14 mouse cellular contexts compared by ENCODE assay signal in genomic region chr2:122086446-122086845, GRCm38 (mm10). TPM values are rescaled to one million over a fixed set of nuclear protein-coding genes. Genes with fewer than 3 reads are reported as not detected.
DNase-seq lines count a peak whose midpoint lies in the region; ATAC-seq and TF ChIP-seq lines count a peak whose summit lies in the region.
"Had no signal": no experiment of that assay in that cellular context is flagged by ENCODE, and none has a peak within 500 bp of the region (broad histone marks: within the 10 kb centered on the region; RNA-seq: fewer than 3 reads in every experiment).

No protein-coding gene starts in this region.

- no peak for TF ChIP-seq CTCF in intestine, postnatal 0 days (IDR thresholded peaks at IDR 0.05; ENCODE audit: low read depth)
- no peak for TF ChIP-seq CTCF in brain, embryonic 14.5 days (IDR thresholded peaks at IDR 0.05; ENCODE audit: borderline replicate concordance, extremely low read depth, insufficient read depth, insufficient read length)

- no peak for ATAC-seq in intestine, embryonic 15.5 days
- ATAC-seq in intestine, postnatal 0 days = no peak
- ATAC-seq in lung, embryonic 16.5 days (ENCODE audit: low read depth) = peak; percentile 76
- no peak for ATAC-seq in granulocyte monocyte progenitor cell, adult 5-6 weeks (replicated peaks; ENCODE audit: poor library complexity, severe bottlenecking)
- ATAC-seq: liver, embryonic 12.5 days had no signal

- H3K27ac ChIP-seq in intestine, embryonic 15.5 days = 0 out of 2 replicates have a peak overlapping the region, but pooled peaks have one; percentile 13
- H3K27ac ChIP-seq in intestine, postnatal 0 days (ENCODE audit: low read depth, low read length) = no peak overlapping the region
- peak overlapping the region; percentile 64 for H3K27ac ChIP-seq in lung, embryonic 16.5 days (ENCODE audit: low read length)
- H3K27ac ChIP-seq: forebrain, embryonic 12.5 days; left cerebral cortex, adult 2 months; liver, embryonic 12.5 days; neural tube, embryonic 12.5 days had no signal

- no peak overlapping the region for H3K4me3 ChIP-seq in intestine, embryonic 15.5 days (replicated peaks)
- H3K4me3 ChIP-seq in intestine, postnatal 0 days (ENCODE audit: low read depth, low read length) = no peak overlapping the region
- H3K4me3 ChIP-seq in lung, embryonic 16.5 days (ENCODE audit: low read length) = no peak overlapping the region
- H3K4me3 ChIP-seq: forebrain, embryonic 12.5 days; left cerebral cortex, adult 2 months; liver, embryonic 12.5 days; neural tube, embryonic 12.5 days had no signal

- H3K4me1 ChIP-seq in intestine, embryonic 15.5 days (replicated peaks) = peaks cover 4% of the 10 kb centered on the region; the same call in 1 of the 2 replicates
- no peaks in the 10 kb centered on the region for H3K4me1 ChIP-seq in intestine, postnatal 0 days (replicated peaks; ENCODE audit: control insufficient read depth, insufficient read depth, low read length)
- peaks cover 9% of the 10 kb centered on the region for H3K4me1 ChIP-seq in lung, embryonic 16.5 days (replicated peaks; ENCODE audit: control insufficient read depth, insufficient read depth, low read length)
- H3K4me1 ChIP-seq: forebrain, embryonic 12.5 days; liver, embryonic 12.5 days; neural tube, embryonic 12.5 days had no signal

- H3K9ac ChIP-seq in intestine, embryonic 15.5 days = no peak overlapping the region
- H3K9ac ChIP-seq in intestine, postnatal 0 days (ENCODE audit: low read depth, low read length) = no peak overlapping the region
- H3K9ac ChIP-seq in lung, embryonic 16.5 days (ENCODE audit: low read length) = no peak overlapping the region; the same call in 1 of the 2 replicates
- H3K9ac ChIP-seq: forebrain, embryonic 12.5 days; liver, embryonic 12.5 days; neural tube, embryonic 12.5 days had no signal

- H3K27me3 ChIP-seq in intestine, embryonic 15.5 days (replicated peaks) = no peaks in the 10 kb centered on the region
- no peaks in the 10 kb centered on the region for H3K27me3 ChIP-seq in intestine, postnatal 0 days (replicated peaks; ENCODE audit: control insufficient read depth, insufficient read depth, low read length)
- no peaks in the 10 kb centered on the region for H3K27me3 ChIP-seq in lung, embryonic 16.5 days (ENCODE audit: control insufficient read depth, insufficient read depth, low read depth, low read length)
- H3K27me3 ChIP-seq: forebrain, embryonic 12.5 days; liver, embryonic 12.5 days; neural tube, embryonic 12.5 days had no signal

- WGBS in intestine, embryonic 15.5 days = 58% methylated on average over 4 of the region's 4 CpGs
- 63% methylated on average over 4 of the region's 4 CpGs for WGBS in intestine, postnatal 0 days
- WGBS in lung, embryonic 16.5 days = 35% methylated on average over 4 of the region's 4 CpGs

- peaks cover 17% of the 10 kb centered on the region; the same call in 1 of the 2 replicates for H3K36me3 ChIP-seq in intestine, embryonic 15.5 days
- peaks cover 43% of the 10 kb centered on the region for H3K36me3 ChIP-seq in intestine, postnatal 0 days (ENCODE audit: control insufficient read depth, insufficient read depth)
- H3K36me3 ChIP-seq in lung, embryonic 16.5 days (ENCODE audit: control insufficient read depth, insufficient read depth, low read length) = peaks cover 12% of the 10 kb centered on the region

- peak; percentile 68 for DNase-seq in adipocyte (ENCODE audit: low spot score)
- DNase-seq in brain, embryonic 14.5 days (ENCODE audit: low read depth) = peak; percentile 69
- no peak for DNase-seq in spleen, postnatal 10 days (ENCODE audit: low spot score in 2 of 2)
- DNase-seq in natural killer cell, adult 2 months (ENCODE audit: low spot score in 2 of 2) = no peak
- DNase-seq: kidney, adult 11 months had no signal

- no peaks in the 10 kb centered on the region for H3K9me3 ChIP-seq in intestine, embryonic 15.5 days
- H3K9me3 ChIP-seq in intestine, postnatal 0 days (ENCODE audit: control insufficient read depth) = no peaks in the 10 kb centered on the region
- H3K9me3 ChIP-seq in lung, embryonic 16.5 days (ENCODE audit: control insufficient read depth, low read length) = no peaks in the 10 kb centered on the region
- H3K9me3 ChIP-seq: forebrain, embryonic 12.5 days; liver, embryonic 12.5 days; neural tube, embryonic 12.5 days had no signal

- TF ChIP-seq POLR2A in brain, embryonic 14.5 days (IDR thresholded peaks at IDR 0.05; ENCODE audit: borderline replicate concordance, extremely low read depth, insufficient read depth, insufficient read length, poor library complexity, severe bottlenecking) = no peak

- no peak overlapping the region for H3K4me2 ChIP-seq in intestine, embryonic 15.5 days (replicated peaks)
- H3K4me2 ChIP-seq in intestine, postnatal 0 days (replicated peaks; ENCODE audit: low read depth) = no peak overlapping the region
- no peak overlapping the region for H3K4me2 ChIP-seq in lung, embryonic 16.5 days (ENCODE audit: low read depth, low read length)
- H3K4me2 ChIP-seq: forebrain, embryonic 12.5 days; liver, embryonic 12.5 days; midbrain, embryonic 11.5 days; neural tube, embryonic 12.5 days had no signal

RNA-seq across cellular contexts. Expression of gene Spg11, which starts 31.7 kb away (rescaled TPM):
- 8.5 TPM in 2 replicates for polyA plus RNA-seq in intestine, embryonic 15.5 days (2015; fragmentation: Nextera tagmentation; extraction: Ambion mirVana)
- 3.7 and 3.8 TPM in 2 replicates for polyA plus RNA-seq in intestine, postnatal 0 days (2015; fragmentation: Nextera tagmentation; extraction: Ambion mirVana)
- polyA plus RNA-seq in brain, embryonic 14.5 days (2012; rRNA removed) = 13.3 and 14.9 TPM in 2 replicates
- polyA plus RNA-seq in lung, embryonic 16.5 days (2015; fragmentation: Nextera tagmentation; extraction: Ambion mirVana) = 8.9 and 9.5 TPM in 2 replicates
- total RNA-seq in granulocyte monocyte progenitor cell, adult 5-6 weeks (2014; fragmentation: Nextera tagmentation) = 12.2 and 13.2 TPM in 2 replicates
- total RNA-seq in granulocyte monocyte progenitor cell, adult 5-6 weeks (2017) = 10.7 and 12.5 TPM in 2 replicates

RNA-seq across cellular contexts. Expression of gene Eif3j1, which starts 58.1 kb away (rescaled TPM):
- 9.6 and 10.6 TPM in 2 replicates for polyA plus RNA-seq in intestine, embryonic 15.5 days (2015; fragmentation: Nextera tagmentation; extraction: Ambion mirVana)
- polyA plus RNA-seq in intestine, postnatal 0 days (2015; fragmentation: Nextera tagmentation; extraction: Ambion mirVana) = 7.8 and 7.9 TPM in 2 replicates
- 12.8 and 15.8 TPM in 2 replicates for polyA plus RNA-seq in brain, embryonic 14.5 days (2012; rRNA removed)
- 9.1 and 9.7 TPM in 2 replicates for polyA plus RNA-seq in lung, embryonic 16.5 days (2015; fragmentation: Nextera tagmentation; extraction: Ambion mirVana)
- total RNA-seq in granulocyte monocyte progenitor cell, adult 5-6 weeks (2014; fragmentation: Nextera tagmentation) = 26.1 and 33.8 TPM in 2 replicates
- 33.5 and 36.9 TPM in 2 replicates for total RNA-seq in granulocyte monocyte progenitor cell, adult 5-6 weeks (2017)

Comparison
In these comparisons a context has a peak if more than half of its experiments do, and no peak if none do; other contexts are left out.
1. DNase-seq: peak in adipocyte (single experiment) and brain, embryonic 14.5 days (single experiment); none in spleen, postnatal 10 days (0 of 2) and natural killer cell, adult 2 months (0 of 2).